Mouse (Mus musculus) right cerebral cortex, postnatal 4 days (tissue): ENCODE measurements around the gene Ahsg.
A peak's percentile ranks its signal among the peaks of the same experiment; 100 is the strongest.

Source experiments
- DNase-seq: peaks from one replicate; pipeline ENCODE4 v3.0.0-alpha.2; 2022

Gene Ahsg

GRCm38 (mm10) chr16:22890683-22891510 is at the start of gene Ahsg:
Gene Ahsg (plus strand): TSS chr16:22891277.
- DNase-seq = no peak

DNA sequence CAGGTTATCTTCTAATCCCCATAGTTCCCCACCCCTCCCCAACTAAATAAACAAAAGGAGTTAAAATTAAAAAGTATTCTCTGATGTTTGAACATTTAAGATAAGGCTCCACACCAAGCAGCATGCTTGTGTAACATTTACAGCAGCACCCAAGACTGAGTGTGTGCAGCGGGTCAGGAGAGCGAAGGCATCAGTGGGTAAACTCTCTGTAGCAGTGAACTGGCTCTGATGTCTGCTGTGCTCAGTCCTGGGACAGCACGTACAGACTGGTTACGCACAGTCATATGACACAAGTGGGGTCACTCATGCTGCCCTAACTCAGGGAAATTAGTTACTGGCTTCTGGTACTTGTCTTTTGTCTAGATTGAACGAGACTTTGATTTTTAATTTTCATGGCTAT is 48.2 kb upstream of the Ahsg start:
- no peak for DNase-seq

DNA sequence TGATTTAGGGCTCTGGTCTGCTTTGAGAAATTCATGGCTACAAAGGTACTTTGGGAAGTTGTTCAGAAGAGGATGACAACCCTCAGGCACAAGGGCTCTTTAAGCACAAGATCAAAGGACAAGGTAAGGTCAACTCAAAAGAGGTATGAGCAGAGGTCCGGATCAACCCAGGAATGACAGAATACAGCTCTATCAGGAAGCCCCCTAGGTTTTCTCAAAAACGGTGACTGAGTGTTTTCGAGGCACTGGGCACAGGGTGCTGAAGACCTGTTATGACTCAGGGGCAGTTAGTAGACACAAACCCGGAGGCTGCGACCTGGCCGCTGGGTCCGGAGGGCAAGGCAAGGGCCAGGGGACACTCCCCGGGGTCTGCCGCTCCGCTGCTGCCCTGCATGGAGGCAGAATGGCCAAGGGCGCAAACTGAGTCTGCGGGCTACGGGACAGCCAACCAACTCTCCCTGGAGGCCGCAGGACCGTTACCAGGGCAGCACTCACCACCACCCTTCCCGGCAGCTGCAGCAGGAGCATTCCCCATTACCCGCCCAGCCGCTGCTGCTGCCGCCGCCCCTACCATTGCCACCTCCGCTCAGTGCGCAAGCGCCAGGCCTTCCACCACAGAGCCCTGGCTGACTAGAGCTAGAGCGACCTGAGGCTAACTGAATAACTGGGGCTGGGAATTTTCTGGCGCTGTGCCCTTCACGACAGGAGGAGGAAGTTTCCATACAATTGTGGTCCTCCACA is 46.8 kb upstream of the Ahsg start:
- DNase-seq = peak; percentile 83

- no peak for DNase-seq
These were observed 46.2 kb upstream of the Ahsg start for GRCm38 (mm10) chr16:22844834-22845233.

- no peak for DNase-seq
These were observed 45.6 kb upstream of the Ahsg start for GRCm38 (mm10) chr16:22845481-22845880.

DNA sequence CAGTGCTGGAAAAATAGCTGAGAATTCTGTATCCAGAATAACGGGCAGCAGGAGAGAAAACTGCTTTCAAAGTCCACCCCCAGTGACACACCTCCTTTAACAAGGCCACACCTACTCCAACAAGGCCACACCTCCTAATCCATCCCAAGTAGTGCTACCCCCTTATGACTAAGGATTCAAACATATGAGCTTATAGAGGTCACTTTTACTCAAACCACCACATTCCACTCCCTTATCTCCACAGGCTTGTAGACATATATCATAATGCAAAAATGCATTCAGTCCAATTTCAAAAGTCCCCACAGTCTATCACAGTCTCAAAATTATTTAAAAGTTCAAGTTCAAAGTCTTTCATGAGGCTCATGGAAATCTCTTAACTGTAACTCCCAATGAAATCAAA is 43.4 kb upstream of the Ahsg start:
- DNase-seq = no peak

- no peak for DNase-seq
These were observed 42.7 kb upstream of the Ahsg start for GRCm38 (mm10) chr16:22848331-22848730.

DNA sequence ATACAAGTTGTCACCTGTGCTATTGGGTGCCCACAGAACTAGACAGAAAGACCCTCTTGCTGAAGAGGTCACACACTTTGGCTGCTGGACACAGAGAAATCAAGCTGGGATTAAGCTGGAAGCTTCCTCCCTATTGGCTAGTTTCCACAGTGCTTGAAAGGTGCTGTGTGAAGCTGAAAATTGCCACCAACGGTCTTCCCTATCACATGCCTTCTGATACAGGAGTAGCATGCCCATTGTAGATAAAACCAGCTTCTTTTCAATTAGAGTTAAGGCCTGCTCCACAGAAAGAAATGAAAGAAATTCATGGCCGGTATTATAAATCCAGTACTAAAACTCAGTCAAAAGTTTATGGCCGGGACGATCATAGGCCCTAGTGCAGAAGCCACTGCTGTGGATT is 38.4 kb upstream of the Ahsg start:
- no peak for DNase-seq

GRCm38 (mm10) chr16:22856773-22857172 is 34.3 kb upstream of the Ahsg start:
- DNase-seq = no peak

GRCm38 (mm10) chr16:22857431-22858113 is 33.5 kb upstream of the Ahsg start, which contains the start of the genes Tbccd1 and Dnajb11:
Gene Tbccd1 (minus strand): TSS chr16:22857669.
Gene Dnajb11 (plus strand): TSS chr16:22857845.
- peak; percentile 97 for DNase-seq

- DNase-seq = no peak
These were observed 18.7 kb upstream of the Ahsg start for GRCm38 (mm10) chr16:22872397-22872796.

- no peak for DNase-seq
These were observed 17.7 kb upstream of the Ahsg start for GRCm38 (mm10) chr16:22873369-22873768.

GRCm38 (mm10) chr16:22876218-22877043 is 14.6 kb upstream of the Ahsg start:
- DNase-seq = peak; percentile 64

- DNase-seq = no peak
These were observed 13.3 kb upstream of the Ahsg start for GRCm38 (mm10) chr16:22877660-22878390.

DNA sequence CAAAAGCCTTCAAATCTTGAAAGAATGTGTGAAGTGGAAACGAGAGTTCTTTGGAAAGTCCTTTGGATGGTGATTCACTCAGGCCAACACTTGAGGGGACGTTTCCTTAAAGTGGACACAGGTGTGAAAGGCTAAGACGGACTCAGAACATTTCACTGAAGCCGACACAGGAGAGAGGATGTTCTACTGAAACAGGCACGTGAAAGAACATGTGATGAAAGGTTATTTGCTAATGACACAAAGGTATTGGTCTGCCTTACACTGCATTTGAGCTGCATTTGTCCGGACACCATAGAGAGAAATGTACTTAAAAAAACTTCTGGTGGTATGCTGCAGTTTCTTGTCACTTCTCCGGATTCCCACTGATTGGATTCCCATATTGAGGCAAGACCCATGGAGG is 12.4 kb upstream of the Ahsg start:
- no peak for DNase-seq

DNA sequence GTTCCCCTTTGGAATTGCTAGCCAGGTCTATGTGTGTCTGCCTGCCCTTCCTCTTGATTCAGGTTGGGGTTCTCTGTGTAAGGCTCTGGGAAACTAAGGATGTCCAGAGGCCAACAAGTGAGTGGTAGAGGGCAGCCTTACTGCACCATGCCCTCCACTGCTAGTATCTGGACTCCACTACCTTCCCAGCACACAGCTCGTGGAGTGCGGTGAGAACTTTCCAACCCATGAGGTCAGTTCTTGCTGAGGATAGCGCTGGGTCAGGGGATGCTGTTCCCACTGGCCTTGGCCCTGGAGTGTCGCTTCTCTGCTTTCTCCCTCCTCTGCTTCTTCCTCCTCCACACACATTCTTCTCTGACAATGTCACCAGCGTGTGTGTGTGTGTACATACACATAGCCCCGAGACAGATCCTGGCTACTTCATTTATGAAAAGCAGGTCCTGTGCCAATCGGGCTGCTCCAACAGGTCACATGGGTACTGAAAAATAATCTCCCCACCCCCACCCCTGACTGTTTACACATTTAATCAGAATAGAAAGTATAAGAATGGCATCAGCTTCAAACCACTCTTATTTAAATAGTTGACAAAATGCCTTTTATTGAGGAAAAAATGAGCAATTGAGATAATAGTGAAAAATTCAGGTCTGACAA is 11.0 kb upstream of the Ahsg start:
- DNase-seq = no peak

DNA sequence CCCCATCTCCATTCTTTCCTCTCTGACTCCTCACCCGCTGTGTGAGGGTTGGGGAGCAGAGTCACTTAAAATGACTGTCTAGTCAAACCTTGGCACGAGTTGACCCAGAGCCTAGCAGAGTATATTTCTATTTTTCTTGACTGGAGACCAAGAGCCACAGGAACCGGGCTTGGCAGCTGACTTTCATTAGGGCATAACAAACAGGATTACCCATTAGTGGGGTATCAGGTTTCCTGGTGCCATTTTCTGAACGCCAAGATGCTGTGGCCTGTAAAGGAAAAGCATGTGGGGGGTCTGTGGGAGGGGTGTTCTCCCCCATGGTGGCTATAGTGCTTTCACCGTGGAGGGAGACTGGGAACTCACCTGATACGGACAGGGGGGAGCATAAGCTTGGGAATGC is 10.2 kb upstream of the Ahsg start:
- no peak for DNase-seq

- no peak for DNase-seq
These were observed 9.6 kb upstream of the Ahsg start for GRCm38 (mm10) chr16:22881487-22881886.

DNA sequence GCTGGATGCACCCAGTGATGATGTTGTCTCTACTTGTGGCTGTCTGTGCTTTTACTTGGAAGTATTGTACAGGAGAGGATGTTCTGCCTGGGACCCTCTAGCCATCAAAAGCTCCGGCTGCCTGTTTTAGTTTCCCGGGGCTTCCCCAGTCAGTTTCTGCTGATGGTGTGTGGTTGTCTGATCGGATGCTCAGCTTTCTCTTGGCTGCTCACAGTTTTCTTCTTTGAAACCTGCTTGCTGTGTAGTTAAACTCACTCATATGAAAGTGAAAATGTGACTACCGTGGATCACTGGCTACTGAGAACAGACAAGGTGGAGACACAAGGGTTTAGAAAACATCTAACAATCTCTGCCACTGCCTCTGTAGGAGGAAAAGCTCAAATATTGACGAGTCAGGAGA is 7.6 kb upstream of the Ahsg start:
- DNase-seq = no peak

- no peak for DNase-seq
These were observed 5.7 kb upstream of the Ahsg start for GRCm38 (mm10) chr16:22885356-22885755.

- no peak for DNase-seq
These were observed 4.4 kb upstream of the Ahsg start for GRCm38 (mm10) chr16:22886726-22887125.
